Mouse (Mus musculus): ENCODE measurements around the gene Sapcd1.

GRCm38 (mm10) chr17:35018171-35018570 is 9.6 kb downstream of the Sapcd1 start:
- TF ChIP-seq POLR2A (IDR thresholded peaks at IDR 0.05; ENCODE audit: low read depth, low read length), result no peak
- TF ChIP-seq CTCF (IDR thresholded peaks at IDR 0.05; ENCODE audit: borderline replicate concordance, insufficient read depth, low read length), result no peak
